Mouse (Mus musculus) granulocyte monocyte progenitor cell, adult 5-6 weeks (primary cell): Measurements from ENCODE around the gene Atp5g3. TPM values are rescaled to one million over a fixed set of nuclear protein-coding genes. Genes with fewer than 3 reads are reported as not detected.
"Not testable (repeated sequence)": the region's sequence is repeated elsewhere in the genome, so short reads cannot be mapped to it uniquely, and the experiment has no call there.

Experiments
- ATAC-seq: replicated peaks from 2 replicates; pipeline ENCODE4 v1.8.0; 2016; ENCODE audit warnings: mild to moderate bottlenecking, moderate TSS enrichment, inconsistent platforms; ENCODE audit not compliant: poor library complexity, severe bottlenecking
- total RNA-seq, 2 experiments: library from RNA; stranded (forward) in 1 of 2; stranded (reverse) in 1 of 2; fragments of 200-712, 200-1000 nt in 1 of 2; fragments of >200 nt in 1 of 2; fragmentation: Nextera tagmentation in 1 of 2; gene quantifications; 2 replicates each; pipeline ENCODE4 v1.2.3; 2014 to 2017

Atp5g3 gene
- total RNA-seq, 2 experiments from 2014 or later = 176 to 947 TPM

DNA sequence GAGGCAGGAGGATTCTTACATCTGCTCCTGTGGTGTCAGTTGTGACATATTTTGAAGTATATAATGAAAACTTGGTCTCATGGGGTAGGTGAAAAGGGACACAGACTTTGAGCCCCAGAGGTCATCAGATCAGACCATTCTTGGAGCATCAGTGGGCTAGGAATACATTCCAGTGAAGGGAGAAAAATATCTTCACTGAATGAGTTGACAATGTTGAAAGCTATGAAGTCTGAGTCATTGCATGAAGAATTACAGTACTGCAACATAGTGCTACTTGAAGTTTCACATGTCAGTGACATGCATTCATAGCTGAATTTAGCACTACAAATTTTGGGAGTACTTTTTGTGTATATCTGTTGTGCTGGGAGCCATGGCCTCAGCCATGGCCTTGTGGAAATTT is 10.0 kb downstream of the Atp5g3 start:
- no peak for ATAC-seq

DNA sequence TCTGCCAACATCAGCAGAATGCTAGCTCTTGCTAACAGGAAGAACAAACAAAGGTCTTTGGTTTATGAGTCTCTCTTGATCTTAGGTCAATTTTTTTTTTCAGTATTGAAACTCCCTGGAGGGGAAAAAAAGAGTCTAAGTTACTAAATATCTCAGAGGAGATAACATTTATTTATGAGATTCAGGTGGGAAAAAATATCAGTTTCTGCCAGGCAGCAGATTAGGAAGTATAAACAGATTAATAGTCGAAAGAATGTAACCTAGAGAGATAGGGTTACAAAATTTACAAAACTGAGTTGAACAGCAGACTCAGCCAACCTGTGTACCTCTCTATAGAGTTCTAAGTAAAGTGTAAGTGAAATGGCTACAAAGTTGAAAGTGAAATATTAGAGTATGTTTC is 10.8 kb downstream of the Atp5g3 start:
- no peak for ATAC-seq

DNA sequence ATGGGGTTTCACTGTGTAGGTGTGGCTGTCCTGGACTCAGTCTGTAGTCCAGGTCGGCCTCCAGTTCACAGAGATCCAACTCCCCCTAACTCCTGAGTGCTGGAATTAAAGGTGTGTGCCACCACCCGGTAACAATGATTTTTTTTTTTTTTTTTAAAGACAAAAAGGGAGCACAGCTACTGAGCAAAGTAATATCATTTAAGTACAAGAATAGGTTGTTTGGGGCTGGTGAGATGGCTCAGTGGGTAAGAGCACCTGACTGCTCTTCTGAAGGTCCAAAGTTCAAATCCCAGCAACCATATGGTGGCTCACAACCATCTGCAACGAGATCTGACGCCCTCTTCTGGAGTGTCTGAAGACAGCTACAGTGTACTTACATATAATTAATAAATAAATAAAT is 14.2 kb downstream of the Atp5g3 start:
- ATAC-seq = not testable (repeated sequence)

DNA sequence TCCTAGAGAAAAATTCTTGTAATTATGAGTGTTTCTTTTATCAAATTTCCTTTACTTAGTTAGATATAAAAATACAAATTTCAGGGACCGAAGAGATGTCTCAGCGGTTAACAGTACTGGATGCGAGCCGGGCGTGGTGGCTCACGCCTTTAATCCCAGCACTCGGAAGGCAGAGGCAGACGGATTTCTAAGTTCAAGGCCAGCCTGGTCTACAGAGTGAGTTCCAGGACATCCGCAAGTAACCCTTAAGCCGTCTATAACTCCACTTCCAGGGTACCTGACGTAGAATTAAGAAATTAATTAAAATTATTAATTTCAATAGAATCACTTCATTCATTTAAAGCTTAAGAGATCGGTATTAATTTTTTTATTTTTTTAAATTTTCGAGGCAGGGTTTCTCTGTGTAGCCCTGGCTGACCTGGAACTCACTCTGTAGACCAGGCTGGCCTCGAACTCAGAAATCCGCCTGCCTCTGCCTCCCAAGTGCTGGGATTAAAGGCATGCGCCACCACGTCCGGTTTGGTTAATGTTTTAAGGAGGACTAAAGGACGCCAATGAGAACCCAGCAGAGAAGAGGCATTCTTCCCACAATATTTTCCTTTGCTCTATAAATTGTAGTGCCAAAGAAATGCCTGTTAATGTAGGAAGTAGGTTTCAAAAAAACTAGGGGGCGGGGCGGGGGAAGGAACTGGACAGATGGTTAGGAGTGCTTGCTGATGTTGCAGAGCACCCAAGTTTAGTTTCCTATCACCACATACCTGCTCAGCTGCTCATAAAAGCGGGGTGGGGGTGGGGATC is 17.5 kb downstream of the Atp5g3 start:
- no peak for ATAC-seq

DNA sequence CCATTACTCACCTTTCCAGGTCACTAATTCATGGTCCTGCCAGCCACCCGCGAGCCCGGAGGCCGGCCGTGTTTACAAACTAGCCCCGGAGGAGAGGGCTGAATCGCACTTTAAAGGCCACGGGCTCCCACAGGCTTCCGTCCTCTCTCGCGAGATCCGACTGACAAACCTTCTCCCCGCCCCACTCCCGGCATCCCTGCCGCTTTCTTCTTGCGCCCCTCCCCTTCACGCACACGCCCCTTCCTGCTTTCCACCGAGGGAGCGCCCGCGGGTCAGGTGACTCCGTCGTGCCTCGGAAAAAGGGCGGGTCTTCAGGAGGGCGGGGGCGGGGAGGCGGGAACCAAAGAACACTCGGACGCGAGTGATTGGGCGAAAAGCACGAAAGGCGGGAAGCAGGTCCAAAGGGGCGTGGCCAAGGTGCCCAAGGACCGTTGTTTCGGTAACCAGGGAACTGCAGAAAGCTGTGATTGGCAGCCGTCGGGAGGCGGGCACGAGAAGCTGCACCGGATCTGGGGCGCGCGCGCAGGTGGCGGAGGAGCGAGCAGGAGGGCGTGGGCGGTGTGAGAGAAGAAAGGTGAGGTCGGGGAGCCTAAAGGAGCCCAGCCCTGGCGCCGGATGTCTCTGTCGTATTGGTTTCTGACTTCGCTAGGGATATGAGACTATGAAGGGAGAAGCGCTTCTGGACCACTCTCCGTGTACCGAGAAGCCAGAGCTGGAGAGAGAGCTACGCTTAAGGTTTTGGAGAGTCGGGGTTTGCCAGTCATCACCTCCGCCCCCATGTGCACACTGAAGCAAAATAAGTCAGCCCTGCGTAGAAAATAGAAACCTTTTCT is 18.4 kb downstream of the Atp5g3 start, which contains the start of gene Atf2:
Gene Atf2 (minus strand): TSS at position 176 of the 833 bp plus-strand sequence.
- peak; percentile 90 for ATAC-seq

DNA sequence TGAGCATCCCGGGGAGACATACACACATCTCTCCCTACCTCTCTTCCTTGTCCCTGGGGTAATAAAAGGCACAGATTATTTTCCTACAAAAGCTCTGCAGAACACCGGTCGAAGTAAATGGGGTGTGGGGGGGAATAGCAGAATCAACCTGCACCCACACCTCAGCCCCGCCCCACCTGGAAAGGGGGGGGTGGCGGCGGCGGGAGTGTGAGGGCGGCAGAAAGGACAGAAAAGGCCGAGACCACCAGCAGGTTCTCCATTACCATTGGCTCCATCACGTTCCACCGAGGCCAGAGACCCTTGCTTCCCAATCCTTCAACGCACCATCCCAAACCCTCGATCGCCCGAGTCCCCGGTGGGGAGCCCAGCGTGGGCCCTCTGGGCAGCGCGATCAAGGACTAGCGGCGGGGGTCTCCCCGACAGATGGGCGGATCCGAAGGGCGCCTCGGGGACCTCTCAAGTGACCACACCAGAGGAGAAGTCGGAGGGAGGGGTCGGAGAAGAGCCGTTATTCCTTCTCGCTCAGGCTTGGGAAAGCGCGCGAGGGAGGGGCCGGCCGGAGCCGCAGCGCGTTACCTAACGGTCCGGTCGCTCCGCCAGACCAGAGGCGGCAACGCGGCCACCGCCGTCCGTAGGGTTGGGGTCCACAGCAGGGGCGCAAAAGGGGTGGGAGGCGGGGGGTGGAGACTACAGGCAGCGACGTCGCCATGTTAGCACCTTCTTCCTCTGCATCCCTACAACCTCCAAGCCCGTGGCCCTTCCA is 19.2 kb downstream of the Atp5g3 start:
- peak; percentile 45; the same call in 1 of the 2 replicates for ATAC-seq

DNA sequence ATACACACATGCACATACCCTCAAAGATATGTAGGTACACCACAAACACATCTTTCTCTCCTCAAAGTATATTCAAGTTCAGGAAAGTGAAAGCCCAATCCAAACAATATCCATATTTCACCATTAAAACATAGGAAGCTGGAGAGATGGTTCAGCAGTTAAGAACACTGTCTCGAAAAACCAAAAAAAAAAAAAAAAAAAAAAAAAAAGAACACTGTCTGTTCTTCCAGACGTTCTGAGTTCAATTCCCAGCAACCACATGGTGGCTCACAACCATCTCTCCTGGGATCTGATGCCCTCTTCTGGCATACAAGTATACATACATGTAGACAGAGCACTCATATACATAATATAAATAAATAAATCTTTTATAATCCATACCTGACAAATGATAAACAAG is 25.1 kb downstream of the Atp5g3 start:
- ATAC-seq = no peak

DNA sequence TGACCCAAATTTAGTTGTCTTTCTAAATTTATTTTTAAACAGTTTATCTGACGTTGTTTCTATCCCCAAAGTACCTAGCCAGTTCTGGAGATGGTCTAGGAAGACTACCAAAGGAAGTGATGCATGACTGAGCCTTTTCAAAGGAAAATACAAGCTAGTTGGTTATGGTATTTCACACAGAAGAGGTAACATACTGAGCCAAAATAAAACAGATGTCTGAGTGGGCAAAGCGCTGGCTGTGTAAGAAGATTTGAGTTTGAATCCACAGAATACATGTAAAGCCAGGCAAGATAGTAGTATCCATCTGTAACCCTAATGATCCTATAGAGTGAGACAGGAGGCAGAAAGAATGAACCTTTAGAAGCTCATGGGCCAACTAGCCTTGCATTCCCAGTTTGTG is 33.2 kb downstream of the Atp5g3 start:
- no peak for ATAC-seq

DNA sequence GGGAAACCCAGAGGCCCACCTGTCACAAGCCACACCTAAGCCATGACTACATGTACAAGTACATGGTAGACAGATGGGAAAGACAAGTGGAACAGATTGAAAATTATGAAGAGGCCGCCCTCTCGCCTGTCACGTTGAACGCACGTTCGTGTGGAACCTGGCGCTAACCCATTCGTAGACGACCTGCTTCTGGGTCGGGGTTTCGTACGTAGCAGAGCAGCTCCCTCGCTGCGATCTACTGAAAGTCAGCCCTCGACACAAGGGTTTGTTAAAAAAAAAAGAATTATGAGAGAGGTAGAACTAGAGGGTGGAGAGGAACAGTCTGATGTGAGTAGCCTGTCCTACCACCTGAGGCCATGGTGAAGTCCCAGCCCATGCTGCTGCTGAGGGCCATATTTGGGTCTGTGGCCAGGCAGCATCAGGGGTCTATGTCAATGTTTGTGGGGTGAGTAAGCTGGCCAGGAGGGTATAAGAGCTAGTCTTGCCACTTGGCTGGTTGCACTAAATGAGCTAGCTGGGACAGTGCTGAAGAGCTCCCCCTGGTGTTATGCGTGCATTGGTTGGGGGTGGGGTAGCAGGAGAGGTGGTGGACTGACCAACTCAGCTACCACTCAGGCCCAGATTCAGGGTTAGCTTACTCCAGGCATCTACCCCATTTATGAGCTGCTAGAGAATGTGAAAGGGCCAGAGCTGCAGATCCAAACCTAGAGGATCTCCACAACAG is 43.2 kb downstream of the Atp5g3 start:
- ATAC-seq = peak; percentile 67

DNA sequence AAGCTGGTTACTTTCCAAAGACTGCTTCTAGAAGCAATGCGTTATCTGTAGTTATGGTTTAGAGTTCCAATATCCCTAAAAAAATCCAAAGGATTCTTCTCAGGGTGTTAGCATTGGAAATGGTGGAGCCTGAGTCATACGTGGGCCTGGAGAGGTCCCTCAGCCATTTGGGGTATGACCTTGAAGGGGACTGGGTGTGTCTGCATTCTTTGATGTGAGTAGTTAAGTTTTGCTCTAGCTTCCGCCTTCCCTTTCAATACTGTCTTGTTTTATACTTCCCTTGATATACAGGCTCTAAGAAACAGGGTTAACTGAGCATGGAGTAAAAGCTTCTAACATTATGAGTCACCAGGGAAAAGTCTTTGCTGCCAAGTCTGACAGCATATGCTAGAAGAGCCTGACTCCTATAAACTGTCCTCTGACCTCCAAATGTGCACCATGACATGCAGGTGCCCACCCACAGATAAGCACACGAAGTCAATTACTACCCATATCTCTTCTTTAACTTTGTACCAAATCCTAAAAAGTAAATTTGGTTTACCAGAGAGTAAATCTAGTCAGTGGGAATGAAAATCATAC is 51.0 kb downstream of the Atp5g3 start:
- ATAC-seq = no peak

Other genes starting within 250 kb of the Atp5g3 start
- 0.15 TPM in 1 of 2 replicates, not detected in the other for gene Chn1, start 136.0 kb downstream of the Atp5g3 start, total RNA-seq (2014; fragmentation: Nextera tagmentation)
- gene Chn1, start 136.0 kb downstream of the Atp5g3 start, total RNA-seq (2017) = 0.39 TPM in 1 of 2 replicates, not detected in the other
- 70.3 and 88.3 TPM in 2 replicates for gene Atf2, start 18.7 kb downstream of the Atp5g3 start, total RNA-seq (2014; fragmentation: Nextera tagmentation)
- gene Atf2, start 18.7 kb downstream of the Atp5g3 start, total RNA-seq (2017) = 56.9 and 58.9 TPM in 2 replicates